Mouse (Mus musculus): Measurements from ENCODE around the gene Unc50. TPM values are rescaled to one million over a fixed set of nuclear protein-coding genes. Genes with fewer than 3 reads are reported as not detected.

Gene Unc50
- total and polyA plus RNA-seq, 2 experiments from 2014 or later: 78.3 to 125 TPM

DNA sequence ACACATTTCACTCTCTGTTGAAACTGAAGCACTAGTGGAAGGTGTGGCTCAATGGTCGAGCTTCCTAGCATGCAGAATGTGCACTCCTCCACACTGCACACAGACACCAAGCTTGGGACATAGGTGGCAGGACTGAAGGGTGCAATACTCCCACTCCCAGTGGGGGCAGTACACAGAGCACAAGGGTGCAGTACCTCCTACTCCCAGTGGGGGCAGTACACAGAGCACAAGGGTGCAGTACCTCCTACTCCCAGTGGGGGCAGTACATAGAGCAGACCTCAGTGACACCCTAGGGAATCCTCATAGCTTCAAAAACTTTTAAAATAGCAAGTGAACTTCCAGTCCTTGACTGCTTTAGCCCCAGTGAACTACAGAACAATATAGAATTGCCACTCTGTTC, 10.5 kb upstream of the Unc50 start:
- WGBS: 100% methylated on average over 1 of the region's 1 CpGs
- H3K36me3 ChIP-seq (ENCODE audit: insufficient read depth): peaks cover 25% of the 10 kb centered on the region
- DNase-seq: peak; percentile 35
- H3K27me3 ChIP-seq (ENCODE audit: insufficient read depth, low read length): no peaks in the 10 kb centered on the region
- H3K4me3 ChIP-seq (ENCODE audit: low read depth, low read length): no peak overlapping the region
- ATAC-seq: peak; percentile 86
- H3K4me1 ChIP-seq (ENCODE audit: insufficient read depth): no peaks in the 10 kb centered on the region
- TF ChIP-seq CTCF (IDR thresholded peaks at IDR 0.05; ENCODE audit: low read depth): peak; percentile 99
- no peak overlapping the region for H3K4me2 ChIP-seq (ENCODE audit: low read depth)
- no peak overlapping the region for H3K9ac ChIP-seq
- H3K27ac ChIP-seq (ENCODE audit: low read depth, low read length): no peak overlapping the region
- H3K9me3 ChIP-seq (ENCODE audit: low read length): 0 out of 2 replicates have a peak, but pooled peaks cover 4% of the 10 kb centered on the region

DNA sequence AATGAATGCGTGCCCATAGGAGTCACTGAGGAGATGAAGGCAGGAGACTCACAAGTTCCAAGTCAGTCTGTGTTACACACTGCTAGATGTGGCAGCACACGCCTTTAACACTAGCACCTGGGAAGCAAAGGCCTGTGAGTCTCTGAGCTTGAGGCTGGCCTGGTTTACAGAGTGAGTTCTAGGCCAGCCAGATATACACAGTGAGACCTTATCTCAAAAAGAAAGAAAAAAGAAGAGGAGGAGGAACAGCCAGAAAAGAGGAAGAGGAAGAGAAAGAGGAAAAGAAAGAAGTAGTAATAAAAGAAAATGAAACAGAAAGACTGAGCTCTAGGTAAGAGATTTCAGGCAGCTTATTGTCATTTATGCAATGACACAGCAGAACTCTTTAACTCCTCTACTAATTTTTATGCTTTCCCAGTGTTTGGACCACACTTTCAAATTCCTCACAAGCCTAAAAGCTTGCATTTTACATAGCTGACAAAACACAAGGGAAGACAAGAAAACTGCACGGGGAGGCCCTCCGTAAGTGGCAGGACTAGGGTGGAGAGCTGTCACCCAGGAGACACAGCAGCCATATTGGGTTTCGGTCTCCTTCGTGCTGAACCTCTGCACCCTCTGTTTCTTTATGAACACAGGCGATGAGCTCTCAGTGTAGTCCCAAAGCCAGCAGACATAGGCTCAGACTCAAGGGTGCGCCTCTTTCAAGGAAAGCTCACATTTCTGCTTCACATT, 2.6 kb upstream of the Unc50 start:
- H3K27ac ChIP-seq (ENCODE audit: low read depth, low read length): no peak overlapping the region
- no peak overlapping the region for H3K9ac ChIP-seq
- H3K9me3 ChIP-seq (ENCODE audit: low read length): 0 out of 2 replicates have a peak, but pooled peaks cover 4% of the 10 kb centered on the region
- no peak overlapping the region for H3K4me3 ChIP-seq (ENCODE audit: low read depth, low read length)
- 93% methylated on average over 8 of the region's 8 CpGs for WGBS
- H3K36me3 ChIP-seq (ENCODE audit: insufficient read depth): peaks cover 16% of the 10 kb centered on the region
- no peaks in the 10 kb centered on the region for H3K27me3 ChIP-seq (ENCODE audit: insufficient read depth, low read length)
- DNase-seq: no peak
- TF ChIP-seq CTCF (IDR thresholded peaks at IDR 0.05; ENCODE audit: low read depth): no peak
- H3K4me1 ChIP-seq (ENCODE audit: insufficient read depth): peaks cover 14% of the 10 kb centered on the region
- no peak for ATAC-seq
- H3K4me2 ChIP-seq (ENCODE audit: low read depth): no peak overlapping the region

DNA sequence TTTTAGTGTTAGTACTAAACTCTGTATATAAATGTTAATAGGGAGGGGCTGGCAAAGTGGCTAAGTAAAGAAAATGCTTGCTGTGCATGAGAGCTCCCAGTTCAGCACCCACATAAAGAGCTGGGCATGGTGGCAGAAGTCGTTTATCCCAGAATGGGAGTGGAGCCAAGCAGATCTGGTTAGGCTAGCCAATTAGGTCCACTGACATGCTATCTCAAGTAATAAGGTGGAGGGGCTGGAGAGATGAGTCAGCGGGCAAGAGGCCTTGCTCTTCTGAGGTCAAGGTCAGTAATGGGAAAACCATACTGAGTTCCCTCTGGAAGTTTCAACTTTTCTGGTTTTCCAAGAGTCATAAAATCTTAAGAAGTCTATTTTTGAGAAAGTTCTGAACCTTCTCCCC, 1.0 kb upstream of the Unc50 start:
- 68% methylated on average over 2 of the region's 2 CpGs for WGBS
- no peak for ATAC-seq

DNA sequence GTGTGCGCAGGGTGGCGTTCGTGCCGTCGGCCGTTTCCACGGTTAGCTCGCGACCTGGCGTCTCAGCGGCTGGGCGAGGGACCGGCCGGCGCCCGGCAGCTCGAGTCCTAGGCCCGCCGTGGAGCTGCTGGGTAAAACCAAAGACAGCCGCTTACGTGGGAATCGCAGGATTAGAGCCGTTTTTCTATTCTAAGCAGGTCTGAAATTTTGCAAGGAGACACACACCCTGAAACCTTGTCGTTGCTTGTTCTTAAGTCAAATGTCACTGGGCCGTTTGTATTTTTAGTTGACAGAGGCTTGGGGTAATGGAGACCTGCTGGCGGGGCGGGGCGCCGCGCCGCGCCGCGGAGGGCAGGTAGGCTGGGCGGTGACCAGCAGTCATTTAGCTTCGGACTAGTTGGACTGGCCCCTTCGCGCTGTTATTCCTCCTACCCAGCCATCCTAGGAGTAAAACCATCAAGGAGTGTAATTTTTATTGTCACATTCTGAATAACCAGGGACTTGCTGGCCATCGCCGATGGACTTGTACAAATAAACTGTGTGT, 430 bp downstream of the Unc50 start:
- 2% methylated on average over 40 of the region's 40 CpGs for WGBS

More for the DNA sequence above, 1.0 kb upstream of the Unc50 start:
- no peak overlapping the region for H3K27ac ChIP-seq (ENCODE audit: low read depth, low read length)
- TF ChIP-seq CTCF (IDR thresholded peaks at IDR 0.05; ENCODE audit: low read depth): no peak
- peak overlapping the region; percentile 88 for H3K9ac ChIP-seq
- peak overlapping the region; percentile 94 for H3K4me2 ChIP-seq (ENCODE audit: low read depth)
- peaks cover 28% of the 10 kb centered on the region for H3K36me3 ChIP-seq (ENCODE audit: insufficient read depth)
- H3K4me3 ChIP-seq (ENCODE audit: low read depth, low read length): peak overlapping the region; percentile 93
- 0 out of 2 replicates have a peak, but pooled peaks cover 2% of the 10 kb centered on the region for H3K9me3 ChIP-seq (ENCODE audit: low read length)
- no peaks in the 10 kb centered on the region for H3K27me3 ChIP-seq (ENCODE audit: insufficient read depth, low read length)
- DNase-seq: no peak
- H3K4me1 ChIP-seq (ENCODE audit: insufficient read depth): peaks cover 14% of the 10 kb centered on the region

DNA sequence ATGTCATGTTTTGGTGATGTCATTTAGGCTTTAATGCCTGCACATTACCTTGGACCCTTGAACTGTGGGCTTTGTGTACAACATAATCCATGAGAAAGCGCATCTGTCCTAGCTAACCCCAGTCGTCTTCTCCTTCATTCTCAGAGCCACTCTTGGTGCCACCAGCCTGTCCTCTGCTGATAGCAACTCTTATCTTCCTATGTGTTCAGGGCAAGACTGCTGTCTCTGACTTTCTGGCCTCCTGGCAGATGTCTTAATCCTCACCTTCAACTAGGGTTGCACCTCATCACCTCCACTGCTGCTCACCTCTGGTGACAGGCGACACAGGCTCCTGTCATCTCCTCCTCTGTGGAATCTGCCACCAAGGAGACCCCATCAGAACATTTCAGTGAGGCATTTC, 6.5 kb downstream of the Unc50 start:
- H3K4me2 ChIP-seq (ENCODE audit: low read depth): no peak overlapping the region
- no peak overlapping the region for H3K4me3 ChIP-seq (ENCODE audit: low read depth, low read length)
- no peak overlapping the region for H3K27ac ChIP-seq (ENCODE audit: low read depth, low read length)
- H3K27me3 ChIP-seq (ENCODE audit: insufficient read depth, low read length): no peaks in the 10 kb centered on the region
- DNase-seq: no peak
- H3K4me1 ChIP-seq (ENCODE audit: insufficient read depth): 0 out of 2 replicates have a peak, but pooled peaks cover under 1% of the 10 kb centered on the region
- H3K9ac ChIP-seq: no peak overlapping the region
- no peaks in the 10 kb centered on the region for H3K9me3 ChIP-seq (ENCODE audit: low read length)
- WGBS: 94% methylated on average over 3 of the region's 3 CpGs
- ATAC-seq: no peak
- TF ChIP-seq CTCF (IDR thresholded peaks at IDR 0.05; ENCODE audit: low read depth): no peak
- H3K36me3 ChIP-seq (ENCODE audit: insufficient read depth): peaks cover 72% of the 10 kb centered on the region

More for the DNA sequence above, 430 bp downstream of the Unc50 start:
- no peaks in the 10 kb centered on the region for H3K9me3 ChIP-seq (ENCODE audit: low read length)
- no peaks in the 10 kb centered on the region for H3K27me3 ChIP-seq (ENCODE audit: insufficient read depth, low read length)
- peak overlapping the region; percentile 93 for H3K4me3 ChIP-seq (ENCODE audit: low read depth, low read length)
- H3K4me2 ChIP-seq (ENCODE audit: low read depth): peak overlapping the region; percentile 94
- H3K36me3 ChIP-seq (ENCODE audit: insufficient read depth): peaks cover 25% of the 10 kb centered on the region
- H3K9ac ChIP-seq: peak overlapping the region; percentile 88
- no peak for DNase-seq
- peaks cover 14% of the 10 kb centered on the region for H3K4me1 ChIP-seq (ENCODE audit: insufficient read depth)
- H3K27ac ChIP-seq (ENCODE audit: low read depth, low read length): peak overlapping the region; percentile 82
- no peak for TF ChIP-seq CTCF (IDR thresholded peaks at IDR 0.05; ENCODE audit: low read depth)
- peak; percentile 49 for ATAC-seq

DNA sequence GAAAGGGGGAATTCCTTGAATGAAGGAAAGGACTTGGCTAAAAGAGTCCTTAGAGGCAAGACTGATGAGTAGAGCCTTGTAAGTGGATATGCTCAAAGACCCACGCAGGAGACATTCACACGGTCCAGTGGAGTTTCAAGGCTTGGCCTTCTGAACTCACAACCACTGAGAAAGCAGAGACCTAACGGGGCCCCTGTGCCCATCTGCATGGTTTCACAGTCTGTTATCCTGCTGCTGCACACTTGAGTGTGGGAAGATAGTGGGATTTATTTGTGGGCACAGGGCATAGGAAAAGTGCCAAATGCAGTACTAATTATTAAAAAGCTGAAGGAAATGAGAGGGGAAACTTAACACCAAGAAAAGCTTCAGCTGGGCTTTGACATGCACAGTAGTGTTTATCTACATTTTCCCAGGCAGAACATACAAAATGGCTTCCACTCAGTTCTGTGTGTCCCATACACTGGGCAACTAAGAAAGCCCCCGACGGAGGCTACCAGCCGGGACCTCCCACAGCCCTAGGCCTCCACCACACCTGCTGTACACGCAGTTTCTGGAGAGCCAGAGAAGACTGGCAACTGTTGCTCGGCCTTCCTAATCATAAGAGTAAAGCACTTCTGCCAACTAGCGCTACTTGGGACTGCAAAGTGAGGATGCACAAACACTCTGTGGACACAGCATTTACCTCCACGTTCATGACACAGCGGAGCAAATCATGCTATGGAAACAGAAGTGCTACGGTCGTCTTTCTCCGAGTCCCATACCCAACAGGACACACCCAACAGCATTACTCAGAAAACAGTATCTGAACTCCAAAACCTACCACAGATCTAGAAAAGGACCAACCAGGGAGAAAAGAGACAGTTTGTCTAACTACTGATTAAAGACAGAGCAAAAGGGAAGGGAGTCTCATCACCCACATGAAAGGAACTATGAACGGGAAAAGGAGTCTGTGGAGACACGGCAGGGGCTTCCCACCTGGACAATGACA, 13.2 kb downstream of the Unc50 start:
- TF ChIP-seq CTCF (IDR thresholded peaks at IDR 0.05; ENCODE audit: low read depth): no peak
- Histone ChIP-seq H3K36me3 (ENCODE audit: insufficient read depth) (peaks cover 39% of the 10 kb centered on the region), H3K4me2 (ENCODE audit: low read depth) (no peak overlapping the region), H3K4me1 (ENCODE audit: insufficient read depth) (no peaks in the 10 kb centered on the region), H3K9ac (no peak overlapping the region), H3K9me3 (ENCODE audit: low read length) (no peaks in the 10 kb centered on the region), H3K27ac (ENCODE audit: low read depth, low read length) (no peak overlapping the region), H3K4me3 (ENCODE audit: low read depth, low read length) (no peak overlapping the region), H3K27me3 (ENCODE audit: insufficient read depth, low read length) (no peaks in the 10 kb centered on the region)
- DNase-seq (no peak), ATAC-seq (no peak)
- WGBS: 94% methylated on average over 16 of the region's 16 CpGs

All from forebrain, postnatal 0 days (tissue).